Mouse (Mus musculus) CD8-positive naive resting alpha-beta T cell, adult 2 months (primary cell): ENCODE data around the gene Morn3.

Experiments
- DNase-seq, 2 experiments: peaks; one replicate each; pipeline ENCODE4 v3.0.0; 2022; ENCODE audit warnings: low read depth in 2 of 2, low spot score in 2 of 2

Gene Morn3

GRCm38 (mm10) chr5:123060706-123061401, 14.0 kb upstream of the Morn3 start:
- no peak for DNase-seq

- DNase-seq: peak; percentile 39 to 44
Observed at GRCm38 (mm10) chr5:123059757-123060520, 13.1 kb upstream of the Morn3 start.

- no peak for DNase-seq
Observed at GRCm38 (mm10) chr5:123058251-123059102, 11.7 kb upstream of the Morn3 start.

- DNase-seq: peak; percentile 98 to 99
Observed at GRCm38 (mm10) chr5:123057366-123058250, 10.8 kb upstream of the Morn3 start.

DNA sequence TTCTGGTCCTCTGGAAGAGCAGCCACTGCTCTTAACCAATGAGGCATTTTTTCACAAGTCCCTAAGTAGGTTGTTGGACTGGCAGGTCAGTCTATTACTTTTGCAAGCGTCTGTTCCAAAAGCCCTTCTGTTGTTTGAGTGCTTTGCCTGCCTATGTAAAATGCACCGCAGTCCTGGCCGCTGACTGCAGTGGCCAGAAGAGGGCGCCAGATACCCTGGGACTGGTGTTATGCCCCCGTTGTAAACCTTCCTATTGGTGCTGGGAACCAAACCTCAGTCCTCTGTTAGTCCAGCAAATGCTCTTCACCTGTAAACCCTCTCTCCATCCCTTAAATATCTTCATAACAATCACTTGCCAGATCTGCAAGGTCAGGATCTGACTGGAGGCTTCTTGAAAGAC, 4.9 kb upstream of the Morn3 start:
- DNase-seq: no peak

GRCm38 (mm10) chr5:123050918-123051317, 4.1 kb upstream of the Morn3 start:
- DNase-seq: no peak

- DNase-seq: peak in 1 of 2 experiments; percentile 51
Observed at GRCm38 (mm10) chr5:123049271-123049670, 2.5 kb upstream of the Morn3 start.

GRCm38 (mm10) chr5:123045561-123046295, 1.1 kb downstream of the Morn3 start:
- peak; percentile 37 to 57 for DNase-seq

DNA sequence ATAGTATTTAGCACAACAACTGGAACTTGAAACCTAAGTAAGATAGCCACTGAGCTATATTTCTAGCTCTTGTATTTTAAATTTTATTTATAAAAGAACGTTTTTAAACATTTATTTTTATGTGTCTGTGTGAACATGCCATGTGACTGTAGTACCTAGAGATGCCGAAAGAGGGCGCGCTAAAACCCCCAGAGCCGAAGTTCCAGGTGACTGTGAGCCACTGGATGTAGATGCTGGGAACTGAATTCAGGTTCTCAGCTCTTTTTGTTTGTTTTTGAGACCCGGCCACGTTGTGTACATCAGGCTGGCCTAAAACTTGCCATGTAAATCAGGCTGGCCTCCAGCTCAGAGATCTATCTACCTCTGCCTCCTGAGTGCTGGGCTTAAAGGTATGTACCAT, 3.0 kb downstream of the Morn3 start:
- DNase-seq: peak; percentile 47 to 48

GRCm38 (mm10) chr5:123040796-123041195, 6.0 kb downstream of the Morn3 start:
- DNase-seq: no peak

DNA sequence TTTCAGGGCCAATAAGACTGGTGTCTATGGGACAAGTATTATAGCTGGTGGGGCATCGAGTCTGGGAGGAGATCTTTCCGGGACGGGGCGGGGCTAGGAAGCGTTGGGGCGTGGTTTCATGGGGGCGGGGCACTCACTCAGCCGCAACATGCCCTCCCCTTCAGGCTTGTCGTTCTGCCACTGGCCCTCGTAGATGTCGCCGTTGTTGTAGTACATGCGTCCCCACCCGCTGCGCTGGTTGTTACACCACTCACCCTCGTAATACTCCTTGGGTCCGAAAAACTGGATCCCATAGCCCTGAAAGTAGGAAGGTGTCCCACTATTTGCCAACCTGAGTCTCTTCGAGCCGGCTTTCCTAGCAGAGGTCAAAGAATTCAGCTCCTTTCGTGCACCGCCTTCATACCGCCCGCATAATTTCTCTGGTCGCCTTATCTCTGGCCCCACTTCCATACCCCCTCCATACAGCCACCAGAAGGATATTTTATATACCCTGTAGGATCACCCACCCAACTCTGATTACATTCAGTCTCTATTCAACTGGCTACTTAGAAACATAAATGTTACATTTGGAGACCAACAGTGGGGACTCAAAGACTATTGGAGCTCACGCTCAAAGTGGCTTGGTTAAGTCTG, 7.6 kb downstream of the Morn3 start:
- peak; percentile 71 to 86 for DNase-seq

DNA sequence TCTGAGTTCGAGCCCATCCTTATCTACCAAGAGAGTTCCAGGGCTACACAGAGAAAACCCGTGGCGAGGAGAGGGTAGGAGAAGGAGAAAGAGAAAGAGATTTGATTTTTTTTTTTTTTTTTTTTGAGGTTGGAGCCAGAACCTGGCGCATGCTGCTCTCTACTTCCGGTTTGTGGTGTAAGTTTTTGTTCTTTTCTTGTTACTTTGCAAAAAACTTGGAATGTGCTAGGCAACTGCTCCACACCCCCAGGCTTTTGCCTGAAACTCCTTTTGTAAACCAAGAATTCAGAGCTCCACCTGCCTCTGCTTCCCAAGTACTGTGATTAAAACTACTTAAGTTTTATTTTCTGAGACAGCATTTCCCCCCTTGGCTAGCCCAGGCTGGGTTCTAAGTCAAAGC, 8.7 kb downstream of the Morn3 start:
- no peak for DNase-seq

- DNase-seq: no peak
Observed at GRCm38 (mm10) chr5:123035564-123035963, 11.3 kb downstream of the Morn3 start.

DNA sequence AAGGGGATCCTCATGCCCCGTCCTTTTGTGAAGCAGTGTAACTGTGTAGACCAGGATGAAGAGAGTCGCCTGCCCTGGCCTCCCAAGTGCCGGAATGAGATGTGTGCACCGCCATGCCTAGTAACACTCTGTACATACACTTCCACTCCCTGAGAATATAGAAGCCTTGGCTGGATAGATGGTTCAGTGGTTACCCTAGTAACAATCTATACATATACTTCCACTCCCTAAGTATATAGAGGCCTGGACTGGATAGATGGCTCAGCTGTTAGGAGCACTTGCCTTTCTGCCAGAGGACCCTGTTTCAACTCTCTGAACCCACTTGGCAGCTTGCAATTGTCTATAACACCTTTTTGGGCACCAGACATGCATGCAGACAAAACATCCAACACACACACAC, 11.7 kb downstream of the Morn3 start:
- DNase-seq: no peak

DNA sequence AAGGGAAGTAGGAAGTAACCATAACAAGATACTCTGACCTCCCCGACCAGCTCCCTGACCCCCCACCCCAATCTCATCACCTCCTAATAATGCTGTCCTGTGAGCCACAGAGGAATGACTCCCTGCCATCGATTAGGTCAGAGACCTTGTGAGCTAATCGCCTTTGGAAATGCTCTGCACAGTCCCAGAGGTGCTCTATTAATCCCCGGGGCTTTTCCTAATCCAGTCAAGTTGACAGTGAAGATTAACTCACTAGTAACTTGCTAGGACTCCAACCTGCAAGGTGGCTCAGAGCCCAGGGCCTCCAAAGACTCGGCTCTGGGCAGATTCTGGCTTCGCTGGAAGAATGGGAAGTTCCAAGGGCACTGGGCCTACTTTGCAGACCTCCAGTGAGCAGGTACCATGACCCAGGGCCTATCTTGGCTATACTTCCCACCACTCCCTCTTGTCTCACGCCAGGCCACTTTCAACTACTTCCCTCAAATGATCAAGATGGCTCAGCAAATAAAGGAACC, 13.1 kb downstream of the Morn3 start:
- DNase-seq: no peak

DNA sequence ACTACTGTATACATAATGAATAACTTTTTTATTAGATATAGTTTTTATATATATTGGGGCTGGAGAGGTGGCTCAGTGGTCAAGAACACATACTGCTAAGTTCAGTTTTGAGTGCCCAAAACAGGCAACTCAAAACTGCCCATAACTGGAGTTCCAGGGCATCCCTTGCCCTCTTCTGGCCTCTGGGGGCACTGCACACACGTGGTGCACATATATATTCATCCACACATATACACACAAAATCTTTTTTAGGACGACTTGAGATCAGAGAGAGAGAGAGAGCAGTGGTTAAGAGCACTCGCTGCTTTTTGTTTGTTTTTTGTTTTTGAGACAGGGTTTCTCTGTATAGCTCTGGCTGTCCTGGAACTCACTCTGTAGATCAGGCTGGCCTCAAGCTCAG, 15.5 kb downstream of the Morn3 start:
- no peak for DNase-seq

GRCm38 (mm10) chr5:123029729-123030128, 17.1 kb downstream of the Morn3 start:
- DNase-seq: no peak

DNA sequence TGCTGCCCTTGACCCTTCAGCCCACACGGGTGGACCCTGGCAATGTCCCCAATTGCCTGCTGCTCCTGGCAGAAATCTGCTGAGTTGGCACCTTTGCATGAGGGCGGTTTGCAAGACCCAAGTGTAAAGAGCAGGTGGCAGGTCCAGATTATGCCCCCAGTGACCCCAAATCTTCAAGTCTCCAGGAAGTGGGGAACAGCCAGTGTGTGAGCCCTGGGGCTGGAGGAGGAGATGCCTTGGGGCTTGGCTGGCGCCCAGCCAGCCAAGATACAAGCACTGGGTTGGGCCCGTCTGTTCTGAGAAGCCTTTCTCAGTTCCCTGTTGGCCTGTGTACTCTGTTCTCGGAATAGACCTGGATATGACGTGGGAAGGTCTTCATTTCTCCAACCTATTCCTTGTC, 19.4 kb downstream of the Morn3 start:
- DNase-seq: no peak

- no peak for DNase-seq
Observed at GRCm38 (mm10) chr5:123026414-123026813, 20.4 kb downstream of the Morn3 start.
